Mouse (Mus musculus) kidney, postnatal 0 days (tissue): ENCODE measurements around the gene Cyth1. TPM values are rescaled to one million over a fixed set of nuclear protein-coding genes. Genes with fewer than 3 reads are reported as not detected.
A peak's percentile ranks its signal among the peaks of the same experiment; 100 is the strongest.

ENCODE experiments used
- ATAC-seq: fragments of 200-750 bp; cut with Nextera tagmentation; replicated peaks from 2 replicates; pipeline ENCODE4 v1.8.0; 2017; ENCODE audit warnings: low read depth, moderate number of reproducible peaks, moderate TSS enrichment, moderate library complexity; ENCODE audit not compliant: low FRiP score
- DNase-seq: peaks from one replicate; pipeline ENCODE4 v3.0.0-alpha.2; 2016; ENCODE audit warnings: low spot score
- H3K27ac ChIP-seq: fragments of 300-500 bp; sonication (generic); 2 replicates; pipeline ENCODE4 v1.5.1; 2014; ENCODE audit warnings: mild to moderate bottlenecking
- H3K27me3 ChIP-seq: fragments of 300-500 bp; sonication (generic); 2 replicates; pipeline ENCODE4 v1.6.1; 2014; ENCODE audit warnings: low read length, mixed read lengths; ENCODE audit not compliant: insufficient read depth
- H3K36me3 ChIP-seq: fragments of 300-500 bp; sonication (generic); 2 replicates; pipeline ENCODE4 v1.6.1; 2014; ENCODE audit warnings: low read length, mixed read lengths; ENCODE audit not compliant: insufficient read depth
- H3K4me1 ChIP-seq: fragments of 300-500 bp; sonication (generic); replicated peaks from 2 replicates; pipeline ENCODE4 v1.6.1; 2014; ENCODE audit warnings: antibody characterized with exemption, low read length, mixed read lengths; ENCODE audit not compliant: insufficient read depth
- H3K4me2 ChIP-seq: fragments of 300-500 bp; sonication (generic); 2 replicates; pipeline ENCODE4 v1.6.1; 2014; ENCODE audit warnings: mild to moderate bottlenecking, low read length, moderate library complexity, mixed read lengths
- H3K4me3 ChIP-seq: fragments of 300-500 bp; sonication (generic); replicated peaks from 2 replicates; pipeline ENCODE4 v1.5.1; 2014; ENCODE audit warnings: low read depth, low read length
- H3K9ac ChIP-seq: fragments of 300-500 bp; sonication (generic); 2 replicates; pipeline ENCODE4 v1.6.1; 2014; ENCODE audit warnings: low read depth, low read length
- H3K9me3 ChIP-seq: fragments of 300-500 bp; sonication (generic); replicated peaks from 2 replicates; pipeline ENCODE4 v1.6.1; 2016; ENCODE audit warnings: low read length, inconsistent platforms, mixed read lengths
- CTCF ChIP-seq: IDR thresholded peaks from 2 replicates; pipeline ENCODE4 v1.5.1; 2016; ENCODE audit warnings: antibody characterized with exemption, low read depth, mild to moderate bottlenecking, moderate library complexity
- WGBS: fragments of 180-500 bp; shearing (Covaris S2); extraction: QIAGEN DNeasy Blood & Tissue Kit; methylation state at CpG from one replicate; pipeline ENCODE4 v1.1.7; 2014; 5-methylcytosine and 5-hydroxymethylcytosine counted together
- polyA plus RNA-seq: library from polyadenylated mRNA; unstranded; fragments of >200 nt; fragmentation: Nextera tagmentation; extraction: Ambion mirVana; gene quantifications from 2 replicates; pipeline ENCODE4 v1.2.1, GENCODE M21; 2015

Cyth1 gene
- polyA plus RNA-seq, 1 experiment from 2014 or later, result 17.3 TPM

DNA sequence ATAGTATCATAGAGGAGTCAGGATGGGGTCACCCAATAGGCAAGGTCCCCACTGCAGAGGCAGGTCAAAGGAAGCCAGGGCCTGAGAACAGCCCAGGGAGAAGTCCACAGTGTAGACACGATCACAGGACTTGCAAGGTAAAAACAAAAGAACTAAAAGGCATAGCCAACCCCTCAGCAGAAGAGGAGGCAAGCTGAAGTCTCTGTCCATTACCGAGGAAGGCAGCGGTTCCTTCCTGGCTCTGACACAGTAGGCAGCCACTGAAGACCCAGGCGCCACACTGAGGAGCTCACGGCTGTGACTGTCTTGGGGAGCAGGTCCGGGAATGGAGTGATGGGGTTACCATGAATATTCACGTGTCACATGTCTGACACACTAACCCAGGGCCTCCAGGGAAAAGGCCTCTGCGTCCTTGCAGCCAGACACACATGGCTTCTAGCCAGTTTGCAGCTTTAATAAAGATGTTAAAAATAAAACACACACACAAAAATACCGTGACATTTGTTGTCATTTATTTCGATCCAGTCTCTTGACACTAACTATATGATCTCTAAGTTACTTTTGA is 51.5 kb downstream of the Cyth1 start:
- no peaks in the 10 kb centered on the region for H3K9me3 ChIP-seq
- no peak overlapping the region for H3K4me3 ChIP-seq
- ATAC-seq (no peak), DNase-seq (no peak)
- H3K4me1 ChIP-seq, result peaks cover 53% of the 10 kb centered on the region
- TF ChIP-seq CTCF, result no peak
- H3K4me2 ChIP-seq, result no peak overlapping the region
- no peak overlapping the region for H3K9ac ChIP-seq
- WGBS, result 56% methylated on average over 10 of the region's 10 CpGs
- no peaks in the 10 kb centered on the region for H3K27me3 ChIP-seq
- no peak overlapping the region for H3K27ac ChIP-seq
- 0 out of 2 replicates have a peak, but pooled peaks cover 9% of the 10 kb centered on the region for H3K36me3 ChIP-seq

DNA sequence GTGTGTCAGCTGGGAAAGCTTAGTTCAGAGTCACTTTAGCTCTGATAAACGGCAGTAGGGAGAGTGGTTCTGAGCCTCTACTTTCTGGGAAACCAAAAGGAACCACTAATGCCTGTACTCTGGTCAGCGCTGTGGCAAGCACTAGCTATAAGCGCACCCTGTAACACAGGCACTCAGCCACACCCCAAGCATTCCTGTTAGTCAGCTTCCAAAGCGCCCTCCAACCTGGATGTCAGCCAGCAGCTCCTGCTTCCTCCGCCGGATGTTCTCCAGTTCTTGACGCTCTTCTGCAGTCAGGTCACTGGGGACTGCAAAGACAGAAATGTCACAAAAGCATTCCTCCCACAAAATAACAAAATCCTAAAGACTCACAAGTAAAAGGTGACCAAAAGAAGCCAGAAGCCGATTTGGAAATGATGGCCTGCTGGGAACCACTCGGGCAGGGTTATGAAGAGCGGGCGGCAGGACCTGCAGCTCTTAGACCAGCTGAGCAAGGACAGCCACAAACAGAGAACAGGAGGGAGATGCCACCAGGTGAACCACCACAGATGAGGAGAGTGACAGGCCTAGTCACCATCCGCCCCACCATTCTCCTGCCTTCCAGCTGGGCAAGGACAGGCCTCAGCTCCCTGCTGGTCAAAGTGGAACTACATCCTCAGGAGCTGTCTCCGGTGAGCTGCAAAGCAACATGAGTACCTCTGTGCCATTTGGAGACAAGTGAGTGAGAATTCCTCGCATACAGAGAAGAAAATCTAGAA is 54.8 kb downstream of the Cyth1 start:
- Histone ChIP-seq H3K4me2 (peak overlapping the region; percentile 14; the same call in 1 of the 2 replicates), H3K36me3 (0 out of 2 replicates have a peak, but pooled peaks cover 16% of the 10 kb centered on the region), H3K27ac (peak overlapping the region; percentile 31; the same call in 1 of the 2 replicates), H3K9me3 (no peaks in the 10 kb centered on the region), H3K9ac (no peak overlapping the region), H3K4me1 (peaks cover 27% of the 10 kb centered on the region), H3K27me3 (no peaks in the 10 kb centered on the region), H3K4me3 (no peak overlapping the region)
- ATAC-seq (0 out of 2 replicates have a peak, but pooled peaks have one; percentile 42), DNase-seq (peak; percentile 89)
- peak; percentile 24; the same call in 1 of the 2 replicates for TF ChIP-seq CTCF
- 50% methylated on average over 14 of the region's 14 CpGs for WGBS

DNA sequence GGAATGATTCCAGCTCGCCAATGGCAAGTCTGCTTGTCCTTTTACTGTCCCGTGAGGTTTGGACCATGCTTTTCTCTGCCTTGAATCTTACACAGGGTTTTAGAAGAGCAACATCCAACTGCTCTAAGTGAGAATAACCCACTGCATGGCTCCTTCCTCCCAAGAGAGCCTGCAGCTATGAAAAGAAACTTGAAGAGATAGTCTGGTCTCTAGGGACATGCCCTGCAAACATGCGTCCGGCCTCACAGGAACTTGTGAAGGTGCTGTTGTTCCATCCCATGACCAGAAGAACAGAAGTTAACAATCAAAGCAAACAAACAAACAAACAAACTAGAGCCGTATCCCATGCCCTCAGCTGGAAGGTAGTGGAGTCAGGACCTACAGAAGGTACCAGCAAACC is 55.4 kb downstream of the Cyth1 start:
- no peak overlapping the region for H3K9ac ChIP-seq
- ATAC-seq (no peak), DNase-seq (no peak)
- no peak overlapping the region for H3K4me3 ChIP-seq
- TF ChIP-seq CTCF, result no peak
- 0 out of 2 replicates have a peak, but pooled peaks cover 19% of the 10 kb centered on the region for H3K36me3 ChIP-seq
- WGBS, result 70% methylated on average over 5 of the region's 5 CpGs
- peak overlapping the region; percentile 31; the same call in 1 of the 2 replicates for H3K27ac ChIP-seq
- H3K27me3 ChIP-seq, result no peaks in the 10 kb centered on the region
- H3K4me2 ChIP-seq, result peak overlapping the region; percentile 14; the same call in 1 of the 2 replicates
- peaks cover 22% of the 10 kb centered on the region for H3K4me1 ChIP-seq
- H3K9me3 ChIP-seq, result no peaks in the 10 kb centered on the region

DNA sequence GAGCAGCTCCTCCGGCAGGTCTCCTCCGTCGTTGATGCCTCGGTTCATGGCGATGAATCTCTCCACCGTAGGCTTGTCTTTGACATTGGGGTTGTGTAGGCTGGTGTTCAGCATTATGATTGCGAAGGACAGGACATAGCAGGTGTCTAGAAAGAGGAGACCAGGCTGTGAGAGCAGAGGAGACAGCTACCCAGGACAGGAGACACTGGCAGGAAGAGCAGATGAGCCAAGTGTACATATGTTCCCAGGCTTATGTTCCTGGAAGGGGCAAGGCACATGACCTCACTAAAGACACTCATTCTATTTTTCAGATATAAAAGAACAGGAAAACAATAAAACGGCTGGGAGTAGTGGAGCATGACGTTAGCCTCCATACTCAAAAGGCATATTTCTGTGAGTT is 65.6 kb downstream of the Cyth1 start:
- ATAC-seq, result no peak

DNA sequence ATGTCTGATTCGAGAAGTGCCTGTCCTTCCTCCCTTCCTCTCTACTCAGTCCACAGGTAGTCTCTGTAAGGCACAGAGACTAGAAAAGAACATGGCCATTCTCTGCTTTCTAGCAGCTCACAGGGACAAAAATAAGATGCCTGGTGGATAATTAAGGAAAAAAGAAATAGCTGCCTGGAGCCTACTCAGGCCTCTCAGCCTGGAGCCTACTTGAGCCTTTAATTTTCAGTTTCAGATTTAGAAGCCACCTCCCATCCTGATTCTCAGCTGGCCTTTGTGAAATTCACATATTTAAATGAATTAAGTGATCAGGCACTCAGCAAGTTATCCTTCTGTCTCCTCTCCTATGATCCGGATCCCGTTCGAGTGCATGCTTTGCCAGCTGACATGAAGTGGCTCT is 66.0 kb downstream of the Cyth1 start:
- no peaks in the 10 kb centered on the region for H3K9me3 ChIP-seq
- no peak overlapping the region for H3K27ac ChIP-seq
- H3K4me3 ChIP-seq, result no peak overlapping the region
- no peak for ATAC-seq
- TF ChIP-seq CTCF, result no peak
- 94% methylated on average over 4 of the region's 4 CpGs for WGBS
- H3K36me3 ChIP-seq, result peaks cover 44% of the 10 kb centered on the region
- no peak overlapping the region for H3K9ac ChIP-seq
- no peaks in the 10 kb centered on the region for H3K27me3 ChIP-seq
- no peak overlapping the region for H3K4me2 ChIP-seq
- no peak for DNase-seq
- H3K4me1 ChIP-seq, result no peaks in the 10 kb centered on the region

More for the DNA sequence above, 65.6 kb downstream of the Cyth1 start:
- Histone ChIP-seq H3K4me3 (no peak overlapping the region), H3K4me2 (no peak overlapping the region), H3K27ac (no peak overlapping the region), H3K27me3 (no peaks in the 10 kb centered on the region), H3K9ac (no peak overlapping the region), H3K4me1 (no peaks in the 10 kb centered on the region), H3K9me3 (no peaks in the 10 kb centered on the region), H3K36me3 (peaks cover 41% of the 10 kb centered on the region)
- 89% methylated on average over 9 of the region's 9 CpGs for WGBS
- TF ChIP-seq CTCF, result no peak
- no peak for DNase-seq

DNA sequence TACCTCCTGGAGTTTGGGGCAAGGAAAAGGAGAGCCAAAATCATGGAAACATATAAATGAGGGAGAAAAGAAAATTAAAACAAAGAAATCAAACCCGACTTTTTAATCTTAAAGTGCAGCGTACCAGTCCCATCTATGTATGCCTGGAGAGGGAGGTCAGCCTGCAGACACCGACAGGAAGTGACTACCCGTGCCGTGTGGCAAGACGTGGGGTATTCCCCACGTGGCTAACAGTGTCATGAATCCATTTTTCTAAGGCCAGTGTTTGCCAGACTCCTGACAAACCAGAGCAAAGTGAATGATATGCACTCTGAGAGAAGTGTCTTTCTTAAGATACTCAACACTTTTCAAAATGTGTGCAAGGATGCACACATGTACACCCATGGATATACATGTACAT is 68.2 kb downstream of the Cyth1 start:
- WGBS, result 86% methylated on average over 7 of the region's 7 CpGs
- no peak for TF ChIP-seq CTCF
- no peaks in the 10 kb centered on the region for H3K4me1 ChIP-seq
- H3K27ac ChIP-seq, result no peak overlapping the region
- H3K4me2 ChIP-seq, result no peak overlapping the region
- H3K27me3 ChIP-seq, result no peaks in the 10 kb centered on the region
- no peak overlapping the region for H3K9ac ChIP-seq
- DNase-seq (no peak), ATAC-seq (no peak)
- H3K9me3 ChIP-seq, result no peaks in the 10 kb centered on the region
- H3K4me3 ChIP-seq, result no peak overlapping the region
- peaks cover 54% of the 10 kb centered on the region for H3K36me3 ChIP-seq
